Mouse (Mus musculus) bone marrow, adult 2 months (tissue): Measurements from ENCODE around the gene Mapkapk3. TPM values are rescaled to one million over a fixed set of nuclear protein-coding genes. Genes with fewer than 3 reads are reported as not detected.

Source experiments
- H3K27ac ChIP-seq: fragments of 200-500 bp; 2 replicates; pipeline ENCODE4 v1.5.1; 2012; ENCODE audit warnings: low read depth, mild to moderate bottlenecking, control low read depth, inconsistent platforms, low read length; ENCODE audit not compliant: control insufficient read depth, poor library complexity, insufficient read depth
- H3K4me1 ChIP-seq: fragments of 200-500 bp; 2 replicates; pipeline ENCODE4 v1.6.1; 2011; ENCODE audit warnings: low read length; ENCODE audit not compliant: control insufficient read depth, insufficient read depth
- H3K4me3 ChIP-seq: fragments of 200-500 bp; replicated peaks from 2 replicates; pipeline ENCODE3; 2011; ENCODE audit warnings: mild to moderate bottlenecking, low read depth, low read length, control low read depth; ENCODE audit not compliant: control insufficient read depth
- CTCF ChIP-seq: fragments of 200-500 bp; IDR thresholded peaks from 2 replicates; pipeline ENCODE4 v1.5.1; 2011; ENCODE audit warnings: low read length, control low read depth; ENCODE audit not compliant: control insufficient read depth, insufficient read depth
- POLR2A ChIP-seq: fragments of 200-500 bp; IDR thresholded peaks from 2 replicates; pipeline ENCODE4 v1.6.1; 2011; ENCODE audit warnings: low read depth, mild to moderate bottlenecking, control low read depth, low read length, borderline replicate concordance; ENCODE audit not compliant: control insufficient read depth
- WGBS: fragments of 180-500 bp; shearing (Covaris S2); methylation state at CpG from one replicate; pipeline ENCODE4 v1.1.7; 2018; 5-methylcytosine and 5-hydroxymethylcytosine counted together
- polyA plus RNA-seq: library from polyadenylated mRNA; stranded (reverse); fragments of >200 nt; gene quantifications from 2 replicates; pipeline ENCODE4 v1.2.4, GENCODE M21; 2011; ENCODE audit warnings: low replicate concordance; ENCODE audit not compliant: missing spikeins, insufficient read depth, insufficient read length

Gene Mapkapk3
- polyA plus RNA-seq, 1 experiment: 46.9 TPM

DNA sequence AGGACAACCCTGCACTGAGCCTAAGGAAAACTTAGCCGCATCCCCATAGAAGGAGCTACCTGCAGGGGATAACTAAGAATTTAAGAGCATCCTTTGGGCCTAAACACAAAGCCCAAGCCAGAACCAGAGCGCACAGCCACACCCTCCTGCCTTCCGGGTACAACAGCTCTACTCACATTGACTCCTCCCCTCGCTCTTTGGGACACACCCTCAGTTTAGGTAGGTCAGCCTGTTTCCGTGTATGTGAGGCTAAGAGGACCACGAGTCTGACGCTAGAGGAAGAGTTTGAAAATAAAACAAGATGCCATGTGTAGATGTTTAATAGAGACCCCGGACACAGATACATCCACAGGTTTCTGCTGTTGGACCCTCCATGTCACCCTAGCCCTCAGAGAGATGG lies 966 bp downstream of the Mapkapk3 start:
- H3K4me3 ChIP-seq: peak overlapping the region; percentile 91
- H3K4me1 ChIP-seq: no peaks in the 10 kb centered on the region; the same call in 1 of the 2 replicates
- TF ChIP-seq POLR2A: no peak
- no peak for TF ChIP-seq CTCF
- WGBS: 8% methylated on average over 8 of the region's 8 CpGs
- H3K27ac ChIP-seq: peak overlapping the region; percentile 83

DNA sequence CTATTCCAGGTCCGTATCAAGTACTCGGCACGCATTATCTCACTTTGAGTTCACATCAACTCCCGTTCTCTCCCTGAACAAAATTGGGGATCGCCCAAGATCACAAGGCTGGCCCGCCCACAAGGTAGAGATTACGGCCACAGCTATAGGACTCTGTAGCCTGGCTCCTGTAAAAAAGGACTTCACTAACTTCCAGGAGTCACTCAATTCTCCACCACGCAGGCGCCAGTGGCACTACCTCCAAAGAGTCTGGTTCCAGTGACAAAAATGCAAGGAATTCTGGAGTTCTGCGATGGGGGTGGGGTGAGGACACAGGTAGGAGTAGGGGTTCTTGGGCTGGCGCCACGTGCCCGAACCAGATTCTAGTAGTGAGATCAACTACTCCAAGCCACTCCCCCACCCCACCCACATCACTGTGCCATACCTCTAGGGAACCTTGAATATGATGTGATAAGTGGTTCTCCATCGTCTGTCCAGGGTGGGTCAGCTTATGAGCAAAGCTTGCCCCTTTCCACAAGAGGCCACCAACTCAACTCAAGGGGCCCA lies 1.5 kb downstream of the Mapkapk3 start:
- H3K27ac ChIP-seq: peak overlapping the region; percentile 83
- H3K4me3 ChIP-seq: peak overlapping the region; percentile 91
- TF ChIP-seq POLR2A: no peak
- TF ChIP-seq CTCF: no peak
- H3K4me1 ChIP-seq: no peaks in the 10 kb centered on the region; the same call in 1 of the 2 replicates
- WGBS: 59% methylated on average over 14 of the region's 14 CpGs

GRCm38 (mm10) chr9:107287294-107287693 lies 2.4 kb downstream of the Mapkapk3 start:
- WGBS: 23% methylated on average over 2 of the region's 2 CpGs
- TF ChIP-seq POLR2A (no peak), CTCF (no peak)
- H3K4me3 ChIP-seq: peak overlapping the region; percentile 17
- no peaks in the 10 kb centered on the region; the same call in 1 of the 2 replicates for H3K4me1 ChIP-seq
- peak overlapping the region; percentile 83 for H3K27ac ChIP-seq

DNA sequence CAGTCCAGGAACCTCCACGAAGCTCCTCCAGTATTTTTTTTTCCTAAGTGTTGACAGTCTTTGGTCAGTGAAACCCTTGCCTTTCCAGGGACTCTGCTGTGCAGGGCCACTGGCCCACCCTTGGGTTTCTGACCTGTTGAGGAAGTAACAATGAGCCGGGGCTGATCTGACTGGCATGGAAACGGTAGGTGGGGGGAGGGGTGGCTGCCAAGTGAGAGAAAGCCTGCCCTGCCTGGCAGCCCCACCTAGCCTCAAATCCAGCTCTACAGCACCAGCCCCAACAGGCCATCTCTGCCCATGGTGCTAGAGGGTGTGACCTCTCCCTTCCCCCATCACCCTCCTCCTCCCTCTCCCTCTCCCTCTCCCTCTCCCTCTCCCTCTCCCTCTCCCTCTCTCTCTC lies 4.7 kb downstream of the Mapkapk3 start:
- H3K27ac ChIP-seq: peak overlapping the region; percentile 83
- TF ChIP-seq CTCF (no peak), POLR2A (no peak)
- no peak overlapping the region for H3K4me3 ChIP-seq
- peaks cover 6% of the 10 kb centered on the region; the same call in 1 of the 2 replicates for H3K4me1 ChIP-seq
- 3% methylated on average over 3 of the region's 3 CpGs for WGBS

DNA sequence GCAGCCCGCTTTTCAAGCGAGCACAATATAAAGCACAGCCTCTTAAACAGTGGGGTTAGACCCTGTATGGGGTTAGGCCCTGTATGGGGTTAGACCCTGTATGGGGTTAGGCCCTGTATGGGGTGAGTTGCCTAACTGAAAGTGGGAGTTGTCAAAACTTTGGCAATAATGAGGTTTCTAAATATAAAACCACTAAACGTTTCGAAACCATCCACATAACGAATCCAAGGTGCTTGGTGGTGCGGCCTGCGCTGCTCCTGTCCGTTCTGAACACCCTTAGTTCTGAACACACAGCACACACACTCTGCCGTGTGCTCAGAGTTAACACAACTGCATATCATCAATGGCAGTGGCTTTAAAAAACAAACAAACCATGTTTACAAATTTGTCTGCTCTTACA lies 6.7 kb downstream of the Mapkapk3 start:
- no peak for TF ChIP-seq POLR2A
- TF ChIP-seq CTCF: no peak
- WGBS: 37% methylated on average over 9 of the region's 9 CpGs
- Histone ChIP-seq H3K4me3 (no peak overlapping the region), H3K4me1 (peaks cover 12% of the 10 kb centered on the region; the same call in 1 of the 2 replicates), H3K27ac (peak overlapping the region; percentile 67)

- Histone ChIP-seq H3K4me1 (peaks cover 14% of the 10 kb centered on the region), H3K27ac (peak overlapping the region; percentile 85), H3K4me3 (no peak overlapping the region)
- 45% methylated on average over 5 of the region's 5 CpGs for WGBS
- TF ChIP-seq CTCF (no peak), POLR2A (no peak)
Observed at GRCm38 (mm10) chr9:107281241-107281987, 8.3 kb downstream of the Mapkapk3 start.

DNA sequence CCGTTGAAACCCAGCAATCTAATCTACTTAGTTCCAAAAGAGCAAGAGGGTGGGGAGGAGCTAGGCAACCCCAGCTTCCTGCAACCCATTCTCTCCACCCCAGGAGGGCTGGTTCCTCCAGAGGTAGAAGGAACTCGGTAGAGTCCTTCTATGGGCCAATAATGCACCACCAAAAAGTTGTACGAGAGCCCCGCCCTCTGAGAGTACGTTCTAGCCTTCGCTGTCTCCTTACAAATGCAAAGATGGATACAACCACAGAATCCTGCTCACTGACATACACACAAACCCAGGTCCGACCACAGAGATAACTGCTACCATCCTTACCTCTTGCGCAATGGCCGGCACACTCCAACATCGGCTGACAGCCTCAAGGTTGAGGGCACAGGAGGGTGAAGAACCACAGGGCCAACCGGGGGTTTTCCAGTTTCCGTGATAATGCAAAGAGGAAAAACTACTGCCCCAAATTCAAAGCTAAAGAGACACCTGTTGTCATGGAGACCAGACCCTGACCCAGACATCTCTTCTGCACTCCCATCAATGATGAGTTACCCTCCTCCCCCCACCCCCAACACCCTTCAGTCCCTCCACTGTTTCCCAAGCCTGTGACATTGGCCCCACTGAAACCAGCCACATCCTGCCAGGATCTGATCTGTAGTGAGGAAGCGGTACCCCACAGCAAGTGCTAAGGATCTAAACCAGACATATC lies 9.2 kb downstream of the Mapkapk3 start:
- peak overlapping the region; percentile 67 for H3K4me3 ChIP-seq
- TF ChIP-seq CTCF (no peak), POLR2A (no peak)
- H3K27ac ChIP-seq: peak overlapping the region; percentile 92
- WGBS: 8% methylated on average over 13 of the region's 13 CpGs
- peaks cover 14% of the 10 kb centered on the region for H3K4me1 ChIP-seq

DNA sequence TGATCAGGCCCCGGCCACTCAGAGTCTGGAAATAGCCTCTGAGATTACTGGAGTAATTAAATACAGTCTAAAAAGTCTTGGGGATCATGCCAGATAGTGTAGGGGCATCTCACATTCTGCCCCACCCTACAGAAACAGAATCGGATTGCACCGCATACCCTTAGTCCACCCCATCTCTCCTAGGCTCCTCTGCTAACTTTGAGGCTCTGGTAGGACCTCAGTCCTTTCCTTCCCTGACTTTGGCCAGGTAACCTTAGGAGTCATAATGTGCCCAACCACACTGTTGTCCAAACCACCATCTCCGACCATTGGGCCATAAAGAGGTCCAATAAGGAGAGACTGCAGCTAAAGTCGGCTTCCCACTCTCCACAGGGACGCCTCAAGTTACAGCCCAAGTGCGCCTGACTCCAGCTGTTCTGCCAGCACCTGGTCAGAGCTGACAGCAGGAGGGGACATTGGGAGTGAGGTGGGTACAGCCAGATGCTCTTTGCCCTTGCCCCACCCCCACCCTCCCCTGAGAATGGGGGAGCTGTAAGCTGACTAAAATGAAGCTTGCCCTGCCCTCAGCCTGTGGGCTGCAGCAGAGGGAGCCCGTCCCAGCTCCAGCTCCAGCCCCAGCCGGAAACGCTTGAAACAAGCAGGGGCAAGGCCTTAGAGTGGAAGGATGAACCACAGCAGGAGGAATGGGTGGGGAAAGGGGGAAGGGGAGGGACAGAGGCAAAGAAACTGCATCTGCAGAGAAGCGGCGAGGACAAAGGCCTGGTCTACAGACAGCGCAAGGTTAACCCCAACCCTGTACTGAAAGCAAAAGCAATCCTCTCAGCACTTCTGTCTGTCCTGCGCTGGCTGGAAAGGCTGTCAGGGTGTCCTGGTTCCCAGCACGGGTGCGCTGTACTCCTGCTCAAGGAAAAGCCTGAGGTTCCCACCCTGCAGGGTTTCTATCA lies 10.0 kb downstream of the Mapkapk3 start:
- peak overlapping the region; percentile 67 for H3K4me3 ChIP-seq
- TF ChIP-seq CTCF: no peak
- TF ChIP-seq POLR2A: no peak; the same call in 1 of the 2 replicates
- WGBS: 23% methylated on average over 16 of the region's 16 CpGs
- peak overlapping the region; percentile 92 for H3K27ac ChIP-seq
- peaks cover 14% of the 10 kb centered on the region for H3K4me1 ChIP-seq
